Mouse (Mus musculus) heart, postnatal 14 days (tissue): Measurements from ENCODE around the gene Tnfsf8. TPM values are rescaled to one million over a fixed set of nuclear protein-coding genes. Genes with fewer than 3 reads are reported as not detected.
A peak's percentile ranks its signal among the peaks of the same experiment; 100 is the strongest.

Source experiments
- DNase-seq, 2 experiments: peaks; one replicate each; pipeline ENCODE4 v3.0.0; 2021 to 2022
- intact Hi-C: fragments of 180-260 bp; cut with DNase I; formaldehyde crosslinking; loops from one replicate; pipeline ENCODE4 v1.15.1; 2025
- total RNA-seq, 2 experiments: library from RNA; stranded (reverse); gene quantifications; 2 replicates each; pipeline ENCODE4 v1.2.3; 2021

The Tnfsf8 gene
- total RNA-seq, 2 experiments from 2014 or later, result not detected

- intact Hi-C loops, result loop anchor here (2.0 kb wide), 1 partner anchor 427 kb away; no protein-coding TSS in a partner anchor
- DNase-seq, result no peak
These were observed 15.4 kb downstream of the Tnfsf8 start for GRCm38 (mm10) chr4:63845760-63846159.

GRCm38 (mm10) chr4:63843924-63844323 lies 17.2 kb downstream of the Tnfsf8 start:
- DNase-seq, result peak; percentile 6 to 32

GRCm38 (mm10) chr4:63842278-63842677 lies 18.9 kb downstream of the Tnfsf8 start:
- DNase-seq, result no peak
- intact Hi-C loops, result loop anchor here (2.0 to 5.0 kb wide), 2 partner anchors 155 to 335 kb away; no protein-coding TSS in a partner anchor

More at GRCm38 (mm10) chr4:63843924-63844323, 17.2 kb downstream of the Tnfsf8 start:
- intact Hi-C loops, result loop anchor here (2.0 to 5.0 kb wide), 3 partner anchors 157 to 425 kb away; no protein-coding TSS in a partner anchor

- intact Hi-C loops, result loop anchor here (5.0 kb wide), 1 partner anchor 333 kb away; no protein-coding TSS in a partner anchor
- peak; percentile 6 to 33 for DNase-seq
These were observed 20.7 kb downstream of the Tnfsf8 start for GRCm38 (mm10) chr4:63840457-63840856.

- intact Hi-C loops, result no loop called here
These were observed 38.0 kb downstream of the Tnfsf8 start for GRCm38 (mm10) chr4:63823136-63823535.

GRCm38 (mm10) chr4:63817505-63817904 lies 43.6 kb downstream of the Tnfsf8 start:
- intact Hi-C loops, result no loop called here
- no peak for DNase-seq

More at GRCm38 (mm10) chr4:63823136-63823535, 38.0 kb downstream of the Tnfsf8 start:
- DNase-seq, result no peak

- intact Hi-C loops, result no loop called here
- no peak for DNase-seq
These were observed 45.5 kb downstream of the Tnfsf8 start for GRCm38 (mm10) chr4:63815668-63816067.

- no peak for DNase-seq
- intact Hi-C loops, result no loop called here
These were observed 63.1 kb downstream of the Tnfsf8 start for GRCm38 (mm10) chr4:63798083-63798482.

GRCm38 (mm10) chr4:63796527-63796926 lies 64.6 kb downstream of the Tnfsf8 start:
- intact Hi-C loops, result no loop called here
- no peak for DNase-seq

- intact Hi-C loops, result no loop called here
- no peak for DNase-seq
These were observed 68.8 kb downstream of the Tnfsf8 start for GRCm38 (mm10) chr4:63792328-63792727.

GRCm38 (mm10) chr4:63785466-63785865 lies 75.7 kb downstream of the Tnfsf8 start:
- no peak for DNase-seq
- intact Hi-C loops, result no loop called here

GRCm38 (mm10) chr4:63783826-63784225 lies 77.3 kb downstream of the Tnfsf8 start:
- intact Hi-C loops, result no loop called here
- no peak for DNase-seq

- intact Hi-C loops, result no loop called here
These were observed 78.1 kb downstream of the Tnfsf8 start for GRCm38 (mm10) chr4:63782970-63783613.

More at GRCm38 (mm10) chr4:63782970-63783613, 78.1 kb downstream of the Tnfsf8 start:
- no peak for DNase-seq

Other genes with a start within 250 kb of the Tnfsf8 start
- gene Tex48, start 238.9 kb downstream of the Tnfsf8 start, total RNA-seq, result not detected
- not detected for gene Gm11214, start 198.0 kb downstream of the Tnfsf8 start, total RNA-seq
- gene Tnfsf15, start 116.2 kb downstream of the Tnfsf8 start, total RNA-seq, result not detected
- gene Tnc, start 185.7 kb upstream of the Tnfsf8 start, total RNA-seq, result 1 to 10 TPM; 4.3 to 5.1 TPM